Mouse (Mus musculus) C2C12 (cell line): ENCODE results near the gene Gm2115.

Experiments
- CEBPB ChIP-seq: IDR thresholded peaks from one replicate; pipeline ENCODE4 v1.6.1; 2011; ENCODE audit warnings: low read depth, mild to moderate bottlenecking, control low read depth, moderate library complexity
- CTCF ChIP-seq: IDR thresholded peaks from one replicate; pipeline ENCODE4 v1.5.1; 2011; ENCODE audit not compliant: control insufficient read depth, insufficient read depth, insufficient read length
- MAX ChIP-seq: IDR thresholded peaks from one replicate; pipeline ENCODE4 v1.6.1; 2011; ENCODE audit warnings: mild to moderate bottlenecking, control low read depth
- MYOD1 ChIP-seq: IDR thresholded peaks from one replicate; pipeline ENCODE4 v1.6.1; 2011; ENCODE audit warnings: low read depth; ENCODE audit not compliant: control insufficient read depth, insufficient read length
- MYOG ChIP-seq: IDR thresholded peaks from one replicate; pipeline ENCODE4 v1.6.1; 2011; ENCODE audit not compliant: control insufficient read depth, insufficient read length; ENCODE audit errors: extremely low read depth
- USF1 ChIP-seq: IDR thresholded peaks from one replicate; pipeline ENCODE4 v1.6.1; 2011; ENCODE audit warnings: low read depth, mild to moderate bottlenecking, control low read depth, moderate library complexity

DNA sequence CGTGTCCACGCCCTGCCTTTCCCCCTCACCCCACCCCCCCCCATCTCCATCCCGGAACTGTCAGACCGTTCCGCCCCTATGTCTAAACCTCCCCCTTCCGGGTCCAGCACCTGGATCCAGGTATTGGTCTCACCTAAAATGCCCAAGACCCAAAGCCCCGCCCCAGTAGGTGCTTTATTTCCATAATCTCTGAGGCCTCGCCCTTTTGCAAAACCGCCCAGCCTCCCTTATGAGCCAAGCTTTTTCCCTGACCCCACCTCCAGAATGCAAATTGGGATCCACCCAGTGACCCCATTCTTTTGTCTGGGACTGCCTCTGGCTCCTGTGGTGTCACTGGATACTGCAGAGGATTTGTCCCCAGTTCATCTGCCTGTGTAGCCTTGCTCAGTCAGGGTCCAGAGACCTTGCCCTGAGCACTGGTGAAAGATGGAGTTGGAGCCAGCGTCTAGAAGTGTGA is 77.6 kb downstream of the Gm2115 start, which contains the start of gene Fah:
- TF ChIP-seq CTCF: no peak
- no peak for TF ChIP-seq MAX
- TF ChIP-seq USF1: no peak
- TF ChIP-seq CEBPB: no peak
- no peak for TF ChIP-seq MYOD1
- no peak for TF ChIP-seq MYOG
